Mouse (Mus musculus) forebrain, postnatal 0 days (tissue): Measurements from ENCODE around the gene Lgals9. TPM values are rescaled to one million over a fixed set of nuclear protein-coding genes. Genes with fewer than 3 reads are reported as not detected.

ENCODE experiments used
- ATAC-seq: fragments of 200-750 bp; cut with Nextera tagmentation; 2 replicates; pipeline ENCODE4 v1.8.0; 2017; ENCODE audit warnings: mild to moderate bottlenecking, moderate library complexity
- DNase-seq: peaks from one replicate; pipeline ENCODE4 v3.0.0-alpha.2; 2015
- H3K27ac ChIP-seq: fragments of 300-500 bp; sonication (generic); 2 replicates; pipeline ENCODE4 v1.5.1; 2014; ENCODE audit warnings: low read depth, mild to moderate bottlenecking, antibody characterized with exemption, low read length, moderate library complexity, mixed read lengths
- H3K27me3 ChIP-seq: fragments of 300-500 bp; sonication (generic); 2 replicates; pipeline ENCODE4 v1.6.1; 2014; ENCODE audit warnings: mild to moderate bottlenecking, low read length, mixed read lengths; ENCODE audit not compliant: insufficient read depth
- H3K36me3 ChIP-seq: fragments of 300-500 bp; sonication (generic); 2 replicates; pipeline ENCODE4 v1.6.1; 2014; ENCODE audit warnings: mild to moderate bottlenecking, moderate library complexity; ENCODE audit not compliant: insufficient read depth
- H3K4me1 ChIP-seq: fragments of 300-500 bp; sonication (generic); 2 replicates; pipeline ENCODE4 v1.6.1; 2014; ENCODE audit warnings: antibody characterized with exemption; ENCODE audit not compliant: insufficient read depth
- H3K4me2 ChIP-seq: fragments of 300-500 bp; sonication (generic); 2 replicates; pipeline ENCODE4 v1.6.1; 2014; ENCODE audit warnings: low read depth, mild to moderate bottlenecking, moderate library complexity
- H3K4me3 ChIP-seq: fragments of 300-500 bp; sonication (generic); 2 replicates; pipeline ENCODE4 v1.5.1; 2014; ENCODE audit warnings: low read depth, low read length, mixed read lengths
- H3K9ac ChIP-seq: fragments of 300-500 bp; sonication (generic); 2 replicates; pipeline ENCODE4 v1.6.1; 2014; ENCODE audit warnings: mild to moderate bottlenecking
- H3K9me3 ChIP-seq: fragments of 300-500 bp; sonication (generic); 2 replicates; pipeline ENCODE4 v1.6.1; 2016; ENCODE audit warnings: low read length
- CTCF ChIP-seq: sonication (generic); IDR thresholded peaks from 2 replicates; pipeline ENCODE4 v1.5.1; 2016; ENCODE audit warnings: antibody characterized with exemption, control low read depth, low read depth
- WGBS: fragments of 180-500 bp; shearing (Covaris S2); extraction: QIAGEN DNeasy Blood & Tissue Kit; methylation state at CpG from one replicate; pipeline ENCODE4 v1.1.7; 2014; 5-methylcytosine and 5-hydroxymethylcytosine counted together
- polyA plus RNA-seq: library from polyadenylated mRNA; unstranded; fragments of >200 nt; fragmentation: Nextera tagmentation; extraction: Ambion mirVana; gene quantifications from 2 replicates; pipeline ENCODE4 v1.2.1, GENCODE M21; 2015
- total RNA-seq: library from RNA; depleted of rRNA; stranded (reverse); fragments of >200 nt; gene quantifications from 2 replicates; pipeline ENCODE4 v1.2.3, GENCODE M21; 2014

The Lgals9 gene
- total and polyA plus RNA-seq, 2 experiments from 2014 or later: 13.9 to 20.5 TPM

DNA sequence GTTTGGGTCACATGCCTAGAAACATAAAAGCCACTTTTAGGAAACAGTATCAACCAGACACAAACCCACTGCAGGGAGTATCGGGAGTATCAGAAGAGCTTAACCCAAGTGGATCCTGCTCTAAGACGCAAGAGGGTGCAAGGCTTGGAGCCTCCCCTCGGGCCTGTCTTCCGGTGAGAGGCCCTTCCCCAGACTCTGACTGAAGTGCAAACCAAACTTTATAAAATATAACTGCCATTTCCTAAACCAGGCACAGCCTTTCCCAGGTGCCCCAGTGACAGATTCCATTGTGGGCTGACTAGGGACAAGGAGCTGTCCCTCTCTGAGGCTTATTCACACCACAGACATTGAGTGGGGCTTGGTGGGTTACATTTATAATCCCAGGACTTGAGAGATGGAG is 38.1 kb upstream of the Lgals9 start:
- Histone ChIP-seq H3K4me1 (no peaks in the 10 kb centered on the region), H3K4me2 (no peak overlapping the region), H3K36me3 (peaks cover 50% of the 10 kb centered on the region), H3K27ac (no peak overlapping the region), H3K9me3 (no peaks in the 10 kb centered on the region), H3K4me3 (no peak overlapping the region), H3K27me3 (no peaks in the 10 kb centered on the region), H3K9ac (no peak overlapping the region)
- TF ChIP-seq CTCF: no peak
- WGBS: 60% methylated on average over 4 of the region's 4 CpGs
- ATAC-seq (no peak), DNase-seq (no peak)

- Histone ChIP-seq H3K9me3 (no peaks in the 10 kb centered on the region), H3K4me2 (no peak overlapping the region), H3K4me1 (no peaks in the 10 kb centered on the region), H3K36me3 (peaks cover 47% of the 10 kb centered on the region), H3K9ac (no peak overlapping the region), H3K27ac (no peak overlapping the region), H3K27me3 (no peaks in the 10 kb centered on the region), H3K4me3 (no peak overlapping the region)
- DNase-seq: no peak
- 84% methylated on average over 21 of the region's 21 CpGs for WGBS
- ATAC-seq: no peak
- no peak for TF ChIP-seq CTCF
Observed at GRCm38 (mm10) chr11:79020535-79021045, 35.8 kb upstream of the Lgals9 start.

DNA sequence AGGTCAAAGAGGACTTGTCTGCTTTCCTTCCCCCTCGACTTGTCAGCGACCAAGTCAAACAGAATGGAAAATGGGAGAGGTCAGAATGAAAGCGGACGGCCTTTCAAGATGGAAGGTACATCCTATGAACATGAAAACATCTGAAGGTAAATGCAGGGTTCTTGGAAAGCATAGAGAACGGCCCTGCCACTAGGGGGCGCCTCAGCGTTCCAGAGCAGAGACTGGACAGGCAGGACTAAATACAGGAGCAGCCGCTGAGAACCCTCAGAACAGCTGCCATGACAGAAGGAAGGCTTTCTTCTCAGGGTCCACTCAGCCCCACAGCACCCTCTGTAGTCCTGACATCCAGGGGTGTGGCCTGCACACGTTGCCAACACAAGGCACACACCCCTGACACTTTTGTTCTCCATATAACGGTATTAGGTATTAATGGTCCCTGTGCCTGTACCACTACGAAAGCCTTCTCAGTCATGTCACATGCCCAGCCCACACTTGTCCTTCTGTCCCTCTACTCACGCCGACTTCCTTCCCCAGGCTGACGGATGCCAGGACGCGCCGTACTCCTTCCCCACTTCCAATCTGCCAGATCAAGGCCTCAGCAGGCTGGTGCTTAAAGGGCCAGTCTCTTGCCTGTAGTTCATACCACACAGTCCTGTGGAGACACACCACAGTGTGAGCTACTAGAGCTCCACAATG is 35.2 kb upstream of the Lgals9 start:
- peak; percentile 51 for TF ChIP-seq CTCF

DNA sequence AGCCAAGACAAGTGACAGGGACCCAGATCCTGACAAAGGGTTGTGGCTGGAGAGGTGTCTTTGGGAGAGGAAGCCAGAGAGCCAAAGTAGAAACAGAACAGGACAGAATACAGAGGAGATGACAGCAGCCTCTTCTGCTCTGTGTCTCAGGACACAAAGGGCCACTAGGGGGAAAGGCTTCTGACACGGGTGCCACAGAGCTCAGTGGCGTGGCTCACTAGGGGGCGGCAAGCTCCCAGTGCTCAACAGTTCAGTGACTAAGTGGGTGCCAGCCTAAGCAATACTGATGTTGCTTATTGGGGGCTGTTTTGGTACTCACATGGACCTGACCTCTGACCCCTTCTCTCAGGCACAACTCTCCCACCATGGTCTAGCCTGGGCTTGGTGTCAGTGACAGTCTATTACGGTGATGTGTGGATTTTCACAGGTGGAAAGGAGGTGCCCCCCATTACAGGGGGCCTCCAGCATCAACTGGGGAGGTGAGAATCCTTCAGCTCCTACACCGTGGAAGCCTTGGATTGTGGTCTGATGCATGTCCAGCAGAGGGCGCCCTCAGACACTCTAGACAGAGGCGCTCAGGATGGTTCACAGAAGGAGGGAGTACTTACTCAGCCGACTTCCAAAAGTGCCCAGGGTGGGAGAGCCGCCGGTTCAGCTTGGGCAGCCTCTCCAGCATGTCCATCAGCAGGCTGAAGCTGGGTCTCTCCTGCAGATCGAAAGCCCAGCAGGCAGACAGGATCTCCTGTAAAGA is 34.4 kb upstream of the Lgals9 start:
- TF ChIP-seq CTCF: peak; percentile 77
- no peak overlapping the region for H3K27ac ChIP-seq
- 53% methylated on average over 11 of the region's 11 CpGs for WGBS
- peaks cover 48% of the 10 kb centered on the region for H3K36me3 ChIP-seq
- peak; percentile 70 for DNase-seq
- H3K4me1 ChIP-seq: no peaks in the 10 kb centered on the region
- no peak overlapping the region for H3K4me3 ChIP-seq
- no peaks in the 10 kb centered on the region for H3K9me3 ChIP-seq
- H3K9ac ChIP-seq: no peak overlapping the region
- no peaks in the 10 kb centered on the region for H3K27me3 ChIP-seq
- peak; percentile 76 for ATAC-seq
- no peak overlapping the region for H3K4me2 ChIP-seq

More for the DNA sequence above, 35.2 kb upstream of the Lgals9 start:
- no peak for DNase-seq
- ATAC-seq: no peak
- H3K4me2 ChIP-seq: no peak overlapping the region
- H3K9ac ChIP-seq: no peak overlapping the region
- H3K36me3 ChIP-seq: peaks cover 48% of the 10 kb centered on the region
- H3K4me3 ChIP-seq: no peak overlapping the region
- no peaks in the 10 kb centered on the region for H3K4me1 ChIP-seq
- WGBS: 80% methylated on average over 17 of the region's 17 CpGs
- H3K27me3 ChIP-seq: no peaks in the 10 kb centered on the region
- no peak overlapping the region for H3K27ac ChIP-seq
- no peaks in the 10 kb centered on the region for H3K9me3 ChIP-seq

DNA sequence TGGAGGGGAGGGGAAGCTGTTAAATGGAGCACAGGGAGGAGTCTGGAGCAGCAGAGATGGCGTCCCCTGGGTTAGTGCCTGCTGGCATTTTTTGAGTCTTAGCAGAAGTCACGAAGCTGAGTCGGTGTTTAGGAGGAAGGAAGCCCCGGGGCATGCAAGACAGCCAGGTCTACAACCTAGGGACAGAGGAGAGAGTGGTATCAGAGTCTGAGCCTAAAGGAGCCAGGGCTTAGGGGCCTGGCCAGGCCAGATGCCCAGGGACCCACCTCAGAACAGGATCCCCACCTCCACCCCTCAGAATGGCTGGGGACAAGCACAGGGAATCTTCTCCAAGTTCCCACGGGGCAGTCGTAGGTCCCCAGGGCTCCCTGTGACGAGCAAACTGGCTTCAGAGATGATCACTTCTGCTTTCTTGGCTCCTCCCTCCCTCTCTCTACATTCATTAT is 32.4 kb upstream of the Lgals9 start:
- no peaks in the 10 kb centered on the region for H3K27me3 ChIP-seq
- no peak overlapping the region for H3K4me3 ChIP-seq
- TF ChIP-seq CTCF: no peak
- H3K9ac ChIP-seq: no peak overlapping the region
- H3K27ac ChIP-seq: no peak overlapping the region
- ATAC-seq (no peak), DNase-seq (no peak)
- peaks cover 48% of the 10 kb centered on the region for H3K36me3 ChIP-seq
- no peaks in the 10 kb centered on the region for H3K4me1 ChIP-seq
- H3K4me2 ChIP-seq: no peak overlapping the region
- H3K9me3 ChIP-seq: no peaks in the 10 kb centered on the region
- WGBS: 74% methylated on average over 7 of the region's 7 CpGs

GRCm38 (mm10) chr11:79016236-79016635 is 31.5 kb upstream of the Lgals9 start:
- no peak for DNase-seq

GRCm38 (mm10) chr11:79015660-79016215 is 31.0 kb upstream of the Lgals9 start:
- no peak overlapping the region for H3K27ac ChIP-seq
- ATAC-seq: no peak

More at GRCm38 (mm10) chr11:79016236-79016635, 31.5 kb upstream of the Lgals9 start:
- no peak for TF ChIP-seq CTCF
- Histone ChIP-seq H3K27me3 (no peaks in the 10 kb centered on the region), H3K4me1 (no peaks in the 10 kb centered on the region), H3K27ac (no peak overlapping the region), H3K9me3 (no peaks in the 10 kb centered on the region), H3K4me3 (no peak overlapping the region), H3K36me3 (peaks cover 45% of the 10 kb centered on the region), H3K9ac (no peak overlapping the region), H3K4me2 (no peak overlapping the region)
- ATAC-seq: no peak
- WGBS: 58% methylated on average over 12 of the region's 12 CpGs

More at GRCm38 (mm10) chr11:79015660-79016215, 31.0 kb upstream of the Lgals9 start:
- no peak overlapping the region for H3K9ac ChIP-seq
- H3K9me3 ChIP-seq: no peaks in the 10 kb centered on the region
- H3K4me3 ChIP-seq: no peak overlapping the region
- H3K4me1 ChIP-seq: no peaks in the 10 kb centered on the region
- WGBS: 91% methylated on average over 24 of the region's 24 CpGs
- H3K4me2 ChIP-seq: no peak overlapping the region
- DNase-seq: no peak
- TF ChIP-seq CTCF: no peak
- peaks cover 41% of the 10 kb centered on the region for H3K36me3 ChIP-seq
- no peaks in the 10 kb centered on the region for H3K27me3 ChIP-seq
